Mouse (Mus musculus): ENCODE data around the gene Tpp1. TPM values are rescaled to one million over a fixed set of nuclear protein-coding genes. Genes with fewer than 3 reads are reported as not detected.
A peak's percentile ranks its signal among the peaks of the same experiment; 100 is the strongest.

Gene Tpp1
- polyA plus RNA-seq, 1 experiment from 2014 or later, result 39.8 TPM

DNA sequence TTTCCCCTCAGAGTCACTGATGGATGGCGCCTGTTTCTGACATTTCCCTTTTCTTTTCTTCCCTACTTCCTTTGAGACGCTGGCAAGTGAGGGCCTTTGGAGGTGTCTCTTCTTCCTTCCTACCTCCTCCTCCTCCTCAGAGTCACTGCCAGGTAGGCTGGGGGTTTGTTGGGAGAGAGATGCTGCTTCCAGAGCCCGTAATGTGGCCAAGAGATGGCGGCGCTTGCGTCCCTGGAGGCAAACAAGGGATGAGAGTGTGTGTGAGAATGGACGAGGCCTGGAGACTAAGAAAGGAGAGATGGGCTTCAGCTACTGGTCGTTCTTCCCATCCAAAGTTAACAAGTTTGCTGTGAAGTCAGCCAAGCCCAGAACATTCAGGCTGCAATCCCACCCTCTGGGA lies 17.2 kb downstream of the Tpp1 start:
- H3K4me3 ChIP-seq, result peak overlapping the region; percentile 74; the same call in 1 of the 2 replicates
- peaks cover 55% of the 10 kb centered on the region for H3K36me3 ChIP-seq
- WGBS, result 92% methylated on average over 8 of the region's 8 CpGs

GRCm38 (mm10) chr7:105733836-105734235 lies 18.2 kb downstream of the Tpp1 start:
- peaks cover 63% of the 10 kb centered on the region for H3K36me3 ChIP-seq

More for the DNA sequence above, 17.2 kb downstream of the Tpp1 start:
- DNase-seq (ENCODE audit: low spot score), result no peak
- Histone ChIP-seq H3K4me1 (peaks cover 33% of the 10 kb centered on the region), H3K27me3 (ENCODE audit: low read depth, poor library complexity, severe bottlenecking) (no peaks in the 10 kb centered on the region), H3K27ac (no peak overlapping the region), H3K9me3 (replicated peaks) (no peaks in the 10 kb centered on the region)

GRCm38 (mm10) chr7:105728701-105729428 lies 23.2 kb downstream of the Tpp1 start:
- H3K36me3 ChIP-seq, result peaks cover 54% of the 10 kb centered on the region

More at GRCm38 (mm10) chr7:105733836-105734235, 18.2 kb downstream of the Tpp1 start:
- WGBS, result 97% methylated on average over 11 of the region's 11 CpGs
- no peak overlapping the region for H3K4me3 ChIP-seq
- no peak for DNase-seq (ENCODE audit: low spot score)
- peaks cover 26% of the 10 kb centered on the region for H3K4me1 ChIP-seq
- no peak overlapping the region for H3K27ac ChIP-seq
- H3K9me3 ChIP-seq (replicated peaks), result no peaks in the 10 kb centered on the region
- no peaks in the 10 kb centered on the region for H3K27me3 ChIP-seq (ENCODE audit: low read depth, poor library complexity, severe bottlenecking)

DNA sequence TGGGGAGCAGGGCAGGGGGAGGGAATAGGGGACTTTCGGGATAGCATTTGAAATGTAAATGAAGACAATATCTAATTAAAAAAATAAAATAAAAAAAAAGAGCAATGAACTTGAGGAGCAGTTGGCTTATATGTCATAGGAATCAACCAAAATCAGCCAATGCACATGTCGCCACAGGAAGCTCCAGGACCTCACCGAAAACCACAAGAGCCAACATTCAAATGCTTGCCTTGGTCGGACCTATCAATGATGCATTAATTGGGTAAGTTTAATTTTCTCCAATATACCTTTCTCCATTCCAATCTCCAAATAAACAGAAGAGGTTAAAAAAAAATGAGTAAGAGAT lies 25.1 kb downstream of the Tpp1 start:
- no peak overlapping the region for H3K4me3 ChIP-seq
- H3K9me3 ChIP-seq (replicated peaks), result no peaks in the 10 kb centered on the region
- peaks cover 35% of the 10 kb centered on the region for H3K36me3 ChIP-seq
- 95% methylated on average over 4 of the region's 4 CpGs for WGBS
- H3K4me1 ChIP-seq, result no peaks in the 10 kb centered on the region
- DNase-seq (ENCODE audit: low spot score), result no peak
- H3K27me3 ChIP-seq (ENCODE audit: low read depth, poor library complexity, severe bottlenecking), result no peaks in the 10 kb centered on the region
- H3K27ac ChIP-seq, result no peak overlapping the region

More at GRCm38 (mm10) chr7:105728701-105729428, 23.2 kb downstream of the Tpp1 start:
- no peak for DNase-seq (ENCODE audit: low spot score)
- WGBS, result 87% methylated on average over 6 of the region's 6 CpGs
- H3K27me3 ChIP-seq (ENCODE audit: low read depth, poor library complexity, severe bottlenecking), result no peaks in the 10 kb centered on the region
- H3K27ac ChIP-seq, result no peak overlapping the region
- no peak overlapping the region for H3K4me3 ChIP-seq
- H3K9me3 ChIP-seq (replicated peaks), result no peaks in the 10 kb centered on the region
- no peaks in the 10 kb centered on the region for H3K4me1 ChIP-seq

DNA sequence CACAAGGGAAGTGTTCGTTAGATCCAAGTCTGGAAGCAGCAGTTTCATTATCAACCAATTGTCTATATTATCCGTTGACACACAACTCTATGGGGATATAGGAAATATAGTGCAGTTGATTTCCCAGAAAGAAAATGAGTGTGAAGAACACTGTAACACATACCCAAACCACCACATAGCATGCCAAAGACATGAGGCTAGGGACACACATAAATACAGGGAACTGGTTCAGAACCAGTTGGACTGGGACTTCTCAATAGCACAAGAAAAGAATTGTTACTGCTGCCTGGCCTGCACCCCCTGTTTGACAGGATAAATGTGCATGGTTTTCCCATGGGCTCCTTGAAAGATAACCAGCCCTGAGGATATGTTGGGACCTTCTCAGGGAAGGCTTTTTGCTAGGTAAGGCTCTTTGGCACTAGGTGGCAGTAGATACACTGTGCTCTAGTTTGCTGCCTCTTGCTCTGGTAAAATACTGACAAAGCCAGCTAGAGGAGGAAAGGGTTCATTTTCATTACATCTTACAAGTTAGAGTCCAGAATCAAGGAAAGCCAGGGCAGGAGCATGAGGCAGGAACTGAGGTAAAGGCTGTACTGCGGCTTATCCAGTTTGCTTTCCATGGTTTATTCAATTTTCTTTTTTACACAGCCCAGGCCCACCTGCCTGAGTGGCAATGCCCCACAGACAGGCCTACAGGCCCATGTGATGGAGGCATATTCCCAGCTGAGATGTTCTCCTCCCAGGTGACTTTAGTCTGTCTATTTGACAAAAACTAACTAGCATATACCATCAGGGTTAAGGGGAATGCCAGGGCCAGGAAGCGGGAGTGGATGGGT lies 25.7 kb downstream of the Tpp1 start:
- H3K9me3 ChIP-seq (replicated peaks), result no peaks in the 10 kb centered on the region
- H3K4me3 ChIP-seq, result no peak overlapping the region
- H3K27me3 ChIP-seq (ENCODE audit: low read depth, poor library complexity, severe bottlenecking), result no peaks in the 10 kb centered on the region
- no peaks in the 10 kb centered on the region for H3K4me1 ChIP-seq
- no peak overlapping the region for H3K27ac ChIP-seq
- no peak for DNase-seq (ENCODE audit: low spot score)
- peaks cover 29% of the 10 kb centered on the region for H3K36me3 ChIP-seq
- WGBS, result 88% methylated on average over 4 of the region's 4 CpGs

DNA sequence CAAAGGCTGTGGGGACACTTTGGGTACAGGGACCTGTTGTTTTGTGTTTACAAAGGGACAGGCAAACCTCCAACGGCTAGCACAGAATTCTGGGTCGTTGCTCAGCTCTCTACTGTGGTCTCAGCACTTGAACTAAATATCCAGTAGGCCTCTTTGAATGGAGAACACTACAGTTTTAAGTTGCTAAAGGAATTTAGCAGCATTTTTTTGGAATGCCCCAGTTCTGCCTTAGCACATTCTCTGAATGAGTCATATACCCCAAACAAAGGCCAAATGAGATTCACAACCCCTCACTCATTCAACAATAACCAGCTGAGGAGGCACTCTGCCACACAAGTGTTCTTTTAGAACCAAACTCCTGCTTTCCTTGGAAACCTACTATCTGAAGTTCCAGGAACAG lies 30.1 kb downstream of the Tpp1 start:
- Histone ChIP-seq H3K4me3 (no peak overlapping the region), H3K27ac (no peak overlapping the region), H3K9me3 (replicated peaks) (no peaks in the 10 kb centered on the region), H3K36me3 (no peaks in the 10 kb centered on the region; the same call in 1 of the 2 replicates), H3K27me3 (ENCODE audit: low read depth, poor library complexity, severe bottlenecking) (no peaks in the 10 kb centered on the region), H3K4me1 (no peaks in the 10 kb centered on the region)
- no peak for DNase-seq (ENCODE audit: low spot score)
- 87% methylated on average over 2 of the region's 2 CpGs for WGBS

- Histone ChIP-seq H3K4me3 (no peak overlapping the region), H3K27me3 (ENCODE audit: low read depth, poor library complexity, severe bottlenecking) (no peaks in the 10 kb centered on the region), H3K9me3 (replicated peaks) (no peaks in the 10 kb centered on the region), H3K36me3 (no peaks in the 10 kb centered on the region), H3K4me1 (no peaks in the 10 kb centered on the region), H3K27ac (no peak overlapping the region)
- WGBS, result 64% methylated on average over 3 of the region's 3 CpGs
- no peak for DNase-seq (ENCODE audit: low spot score)
Measured at GRCm38 (mm10) chr7:105715366-105715765, 36.7 kb downstream of the Tpp1 start.

- Histone ChIP-seq H3K4me1 (no peaks in the 10 kb centered on the region), H3K27me3 (ENCODE audit: low read depth, poor library complexity, severe bottlenecking) (no peaks in the 10 kb centered on the region), H3K27ac (no peak overlapping the region), H3K4me3 (no peak overlapping the region), H3K36me3 (no peaks in the 10 kb centered on the region), H3K9me3 (replicated peaks) (no peaks in the 10 kb centered on the region)
- DNase-seq (ENCODE audit: low spot score), result no peak
- 91% methylated on average over 5 of the region's 5 CpGs for WGBS
Measured at GRCm38 (mm10) chr7:105708733-105709132, 43.3 kb downstream of the Tpp1 start.

GRCm38 (mm10) chr7:105703816-105704215 lies 48.2 kb downstream of the Tpp1 start:
- no peaks in the 10 kb centered on the region for H3K9me3 ChIP-seq (replicated peaks)
- no peaks in the 10 kb centered on the region for H3K27me3 ChIP-seq (ENCODE audit: low read depth, poor library complexity, severe bottlenecking)
- H3K4me1 ChIP-seq, result no peaks in the 10 kb centered on the region
- 92% methylated on average over 4 of the region's 4 CpGs for WGBS
- no peaks in the 10 kb centered on the region for H3K36me3 ChIP-seq
- no peak for DNase-seq (ENCODE audit: low spot score)
- H3K27ac ChIP-seq, result no peak overlapping the region
- H3K4me3 ChIP-seq, result no peak overlapping the region

GRCm38 (mm10) chr7:105703184-105703583 lies 48.9 kb downstream of the Tpp1 start:
- Histone ChIP-seq H3K4me3 (no peak overlapping the region), H3K36me3 (no peaks in the 10 kb centered on the region), H3K9me3 (replicated peaks) (no peaks in the 10 kb centered on the region), H3K27me3 (ENCODE audit: low read depth, poor library complexity, severe bottlenecking) (no peaks in the 10 kb centered on the region), H3K4me1 (no peaks in the 10 kb centered on the region), H3K27ac (no peak overlapping the region)
- 88% methylated on average over 16 of the region's 16 CpGs for WGBS
- DNase-seq (ENCODE audit: low spot score), result no peak

Other genes starting within 250 kb of the Tpp1 start
- 26.1 and 31.9 TPM in 2 replicates for gene Smpd1, start 197.9 kb downstream of the Tpp1 start, polyA plus RNA-seq (2016; fragmentation: Nextera tagmentation; extraction: Ambion mirVana)
- gene Apbb1, start 170.6 kb downstream of the Tpp1 start, polyA plus RNA-seq (2016; fragmentation: Nextera tagmentation; extraction: Ambion mirVana), result 76.9 and 81.9 TPM in 2 replicates
- 0.48 TPM in 1 of 2 replicates, not detected in the other for gene Hpx, start 152.1 kb downstream of the Tpp1 start, polyA plus RNA-seq (2016; fragmentation: Nextera tagmentation; extraction: Ambion mirVana)
- 24.5 and 31.2 TPM in 2 replicates for gene Trim3, start 118.7 kb downstream of the Tpp1 start, polyA plus RNA-seq (2016; fragmentation: Nextera tagmentation; extraction: Ambion mirVana)
- 173 and 196 TPM in 2 replicates for gene Timm10b, start 112.2 kb downstream of the Tpp1 start, polyA plus RNA-seq (2016; fragmentation: Nextera tagmentation; extraction: Ambion mirVana)
- gene Arfip2, start 111.8 kb downstream of the Tpp1 start, polyA plus RNA-seq (2016; fragmentation: Nextera tagmentation; extraction: Ambion mirVana), result 60.0 and 67.4 TPM in 2 replicates
- gene Gm45799, start 111.7 kb downstream of the Tpp1 start, polyA plus RNA-seq (2016; fragmentation: Nextera tagmentation; extraction: Ambion mirVana), result 14.0 and 17.1 TPM in 2 replicates
- 0.31 and 1.1 TPM in 2 replicates for gene Dnhd1, start 101.4 kb downstream of the Tpp1 start, polyA plus RNA-seq (2016; fragmentation: Nextera tagmentation; extraction: Ambion mirVana)
- 195 and 200 TPM in 2 replicates for gene Ilk, start 15.6 kb downstream of the Tpp1 start, polyA plus RNA-seq (2016; fragmentation: Nextera tagmentation; extraction: Ambion mirVana)
- 44.1 and 54.1 TPM in 2 replicates for gene Rrp8, start 14.8 kb downstream of the Tpp1 start, polyA plus RNA-seq (2016; fragmentation: Nextera tagmentation; extraction: Ambion mirVana)
- gene Taf10, start 7.9 kb downstream of the Tpp1 start, polyA plus RNA-seq (2016; fragmentation: Nextera tagmentation; extraction: Ambion mirVana), result 165 and 180 TPM in 2 replicates
- 17.3 and 21.2 TPM in 2 replicates for gene Dchs1, start 35.4 kb upstream of the Tpp1 start, polyA plus RNA-seq (2016; fragmentation: Nextera tagmentation; extraction: Ambion mirVana)
- 332 and 378 TPM in 2 replicates for gene Mrpl17, start 58.9 kb upstream of the Tpp1 start, polyA plus RNA-seq (2016; fragmentation: Nextera tagmentation; extraction: Ambion mirVana)
- 0.04 TPM in 1 of 2 replicates, not detected in the other for gene Gm4070, start 201.7 kb upstream of the Tpp1 start, polyA plus RNA-seq (2016; fragmentation: Nextera tagmentation; extraction: Ambion mirVana)